Mouse (Mus musculus): Measurements from ENCODE around the gene Tgif2.
"Not testable (repeated sequence)": the region's sequence is repeated elsewhere in the genome, so short reads cannot be mapped to it uniquely, and the experiment has no call there.

The Tgif2 gene

GRCm38 (mm10) chr2:156874760-156875510 is 35.1 kb downstream of the Tgif2 start:
- DNase-seq (ENCODE audit: low spot score) = no peak

GRCm38 (mm10) chr2:156877726-156878125 is 37.9 kb downstream of the Tgif2 start:
- no peak for DNase-seq (ENCODE audit: low spot score)

GRCm38 (mm10) chr2:156879541-156879940 is 39.7 kb downstream of the Tgif2 start:
- DNase-seq (ENCODE audit: low spot score) = peak; percentile 37

- DNase-seq (ENCODE audit: low spot score) = no peak
Measured at GRCm38 (mm10) chr2:156882431-156883001, 42.7 kb downstream of the Tgif2 start.

- DNase-seq (ENCODE audit: low spot score) = no peak
Measured at GRCm38 (mm10) chr2:156884396-156885211, 44.8 kb downstream of the Tgif2 start.

- not testable (repeated sequence) for DNase-seq (ENCODE audit: low spot score)
Measured at GRCm38 (mm10) chr2:156885666-156886065, 45.9 kb downstream of the Tgif2 start.

- no peak for DNase-seq (ENCODE audit: low spot score)
Measured at GRCm38 (mm10) chr2:156886084-156886631, 46.4 kb downstream of the Tgif2 start.

GRCm38 (mm10) chr2:156887017-156887416 is 47.2 kb downstream of the Tgif2 start, which contains the start of gene Sla2:
TSS of gene Sla2 (minus strand) at chr2:156887192.
- no peak for DNase-seq (ENCODE audit: low spot score)

- DNase-seq (ENCODE audit: low spot score) = no peak
Measured at GRCm38 (mm10) chr2:156888490-156888889, 48.7 kb downstream of the Tgif2 start.

- DNase-seq (ENCODE audit: low spot score) = no peak
Measured at GRCm38 (mm10) chr2:156892240-156892639, 52.4 kb downstream of the Tgif2 start.

GRCm38 (mm10) chr2:156892821-156893220 is 53.0 kb downstream of the Tgif2 start:
- DNase-seq (ENCODE audit: low spot score) = peak; percentile 29

GRCm38 (mm10) chr2:156894496-156895265 is 54.9 kb downstream of the Tgif2 start:
- DNase-seq (ENCODE audit: low spot score) = no peak

GRCm38 (mm10) chr2:156896384-156896914 is 56.6 kb downstream of the Tgif2 start:
- no peak for DNase-seq (ENCODE audit: low spot score)

- DNase-seq (ENCODE audit: low spot score) = no peak
Measured at GRCm38 (mm10) chr2:156897034-156897433, 57.2 kb downstream of the Tgif2 start.

GRCm38 (mm10) chr2:156898374-156898773 is 58.6 kb downstream of the Tgif2 start:
- DNase-seq (ENCODE audit: low spot score) = no peak

- DNase-seq (ENCODE audit: low spot score) = no peak
Measured at GRCm38 (mm10) chr2:156899184-156899583, 59.4 kb downstream of the Tgif2 start.

GRCm38 (mm10) chr2:156901344-156901743 is 61.5 kb downstream of the Tgif2 start:
- no peak for DNase-seq (ENCODE audit: low spot score)

- DNase-seq (ENCODE audit: low spot score) = no peak
Measured at GRCm38 (mm10) chr2:156901883-156902282, 62.1 kb downstream of the Tgif2 start.

GRCm38 (mm10) chr2:156902411-156902810 is 62.6 kb downstream of the Tgif2 start:
- not testable (repeated sequence) for DNase-seq (ENCODE audit: low spot score)

GRCm38 (mm10) chr2:156903367-156903766 is 63.6 kb downstream of the Tgif2 start:
- no peak for DNase-seq (ENCODE audit: low spot score)

Data from ovary, postnatal 36 days (tissue).